Mouse (Mus musculus): ENCODE results near the gene Zfhx3. TPM values are rescaled to one million over a fixed set of nuclear protein-coding genes. Genes with fewer than 3 reads are reported as not detected.

The Zfhx3 gene
- total RNA-seq, 1 experiment from 2014 or later, result 2.3 TPM

GRCm38 (mm10) chr8:108188044-108188443, 245.6 kb downstream of the Zfhx3 start:
- no peak for ATAC-seq (replicated peaks; ENCODE audit: insufficient number of reproducible peaks, low FRiP score, low TSS enrichment, poor library complexity, severe bottlenecking)

DNA sequence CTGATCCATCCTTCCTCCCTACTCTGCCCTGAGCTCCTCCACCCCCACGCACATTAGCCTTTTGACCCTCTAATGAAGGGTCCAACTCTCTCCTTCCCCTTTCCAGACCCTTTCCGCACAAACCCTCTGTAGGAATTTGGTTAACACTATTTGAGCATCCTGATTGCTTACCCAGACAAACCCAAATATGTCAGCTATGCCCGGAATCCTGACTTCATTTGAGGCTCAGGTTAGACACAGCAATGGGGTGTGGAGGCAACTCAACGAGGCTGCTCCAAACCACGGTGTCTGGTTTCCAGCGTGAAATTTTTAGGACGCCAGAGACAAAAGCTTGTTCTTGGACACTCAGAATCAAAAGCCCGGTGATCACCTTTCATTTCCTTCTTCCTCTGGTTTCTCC, 252.1 kb downstream of the Zfhx3 start:
- ATAC-seq (replicated peaks; ENCODE audit: insufficient number of reproducible peaks, low FRiP score, low TSS enrichment, poor library complexity, severe bottlenecking), result no peak

DNA sequence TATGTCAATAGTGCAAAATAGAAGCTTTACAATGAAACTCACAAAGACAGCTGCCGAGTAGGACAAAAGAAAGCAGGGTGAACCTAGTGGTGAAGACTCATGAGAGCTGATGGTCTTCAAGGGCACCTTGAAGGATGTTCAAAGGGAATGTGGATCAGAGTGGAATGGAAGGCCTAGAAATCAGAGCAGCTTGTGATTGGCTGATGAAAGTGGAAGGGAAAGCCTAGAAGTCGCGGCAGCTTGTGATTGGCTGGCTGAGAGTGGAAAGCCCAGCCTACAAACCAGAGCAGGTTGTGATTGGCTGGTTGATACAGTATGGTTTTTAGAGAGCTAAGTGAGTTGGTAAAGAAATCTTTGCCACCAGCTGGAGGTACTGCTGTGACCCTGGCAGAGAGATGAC, 272.6 kb downstream of the Zfhx3 start:
- no peak for ATAC-seq (replicated peaks; ENCODE audit: insufficient number of reproducible peaks, low FRiP score, low TSS enrichment, poor library complexity, severe bottlenecking)

GRCm38 (mm10) chr8:108218171-108218840, 275.9 kb downstream of the Zfhx3 start:
- ATAC-seq (replicated peaks; ENCODE audit: insufficient number of reproducible peaks, low FRiP score, low TSS enrichment, poor library complexity, severe bottlenecking), result no peak

DNA sequence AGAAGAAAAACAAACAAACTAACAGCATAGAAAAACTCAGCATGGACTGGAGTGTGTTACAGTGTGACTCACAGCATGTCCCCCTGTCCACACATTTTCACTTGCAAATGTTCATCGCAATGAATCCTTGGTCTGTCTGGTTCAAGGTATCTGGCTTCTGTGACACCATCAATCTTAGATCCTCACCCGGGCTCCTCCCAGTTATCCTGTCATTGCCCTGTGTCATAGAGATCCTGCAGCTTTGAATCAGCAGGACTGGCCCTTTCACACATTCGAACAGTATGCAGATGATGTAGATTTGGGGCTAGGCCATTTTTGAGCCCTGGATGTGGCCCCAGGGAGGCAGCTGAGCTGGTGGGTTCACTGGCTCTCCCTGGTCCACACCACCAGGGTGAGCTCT, 278.1 kb downstream of the Zfhx3 start:
- no peak for ATAC-seq (replicated peaks; ENCODE audit: insufficient number of reproducible peaks, low FRiP score, low TSS enrichment, poor library complexity, severe bottlenecking)

- ATAC-seq (replicated peaks; ENCODE audit: insufficient number of reproducible peaks, low FRiP score, low TSS enrichment, poor library complexity, severe bottlenecking), result no peak
Observed at GRCm38 (mm10) chr8:108222091-108222490, 279.6 kb downstream of the Zfhx3 start.

DNA sequence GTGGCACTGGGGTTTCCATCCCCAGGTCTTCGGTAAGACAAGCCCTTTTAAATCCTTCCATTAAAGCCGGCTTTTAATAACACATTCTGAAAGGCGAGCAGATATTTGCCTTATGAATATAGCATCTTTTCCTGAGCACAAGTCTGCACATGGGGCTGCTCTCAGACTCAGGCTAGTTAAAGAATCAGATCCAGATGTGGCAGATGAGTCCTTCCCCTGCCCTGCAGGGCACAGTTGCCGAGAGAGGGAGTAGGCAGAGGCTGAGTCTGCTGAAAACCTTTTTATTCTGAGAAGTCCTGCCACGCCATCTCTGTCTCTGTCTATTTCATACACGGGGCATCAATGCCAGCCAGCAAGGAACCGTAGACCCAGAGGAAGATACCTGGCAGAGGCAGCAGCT, 289.9 kb downstream of the Zfhx3 start:
- ATAC-seq (replicated peaks; ENCODE audit: insufficient number of reproducible peaks, low FRiP score, low TSS enrichment, poor library complexity, severe bottlenecking), result no peak

GRCm38 (mm10) chr8:108234481-108234880, 292.0 kb downstream of the Zfhx3 start:
- ATAC-seq (replicated peaks; ENCODE audit: insufficient number of reproducible peaks, low FRiP score, low TSS enrichment, poor library complexity, severe bottlenecking), result no peak

DNA sequence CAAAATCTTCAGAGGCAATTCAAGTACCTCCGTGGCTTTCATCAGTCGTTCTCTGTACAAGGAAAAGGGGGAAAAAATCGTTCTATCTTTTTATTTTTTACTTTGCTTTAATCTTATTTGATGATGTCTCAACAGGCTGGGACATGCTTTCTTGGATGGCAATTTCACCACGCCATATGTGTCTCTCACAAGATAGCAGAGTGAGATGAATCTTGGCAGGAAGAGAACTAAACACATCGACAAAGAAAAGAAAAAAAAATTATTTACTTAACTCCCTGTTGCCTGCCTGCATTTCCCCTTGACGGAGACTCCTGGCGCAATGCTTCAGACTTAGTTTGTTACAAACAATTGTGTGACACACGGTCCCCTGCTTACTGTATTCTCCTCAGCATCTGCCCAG, 294.3 kb downstream of the Zfhx3 start:
- ATAC-seq (replicated peaks; ENCODE audit: insufficient number of reproducible peaks, low FRiP score, low TSS enrichment, poor library complexity, severe bottlenecking), result no peak

DNA sequence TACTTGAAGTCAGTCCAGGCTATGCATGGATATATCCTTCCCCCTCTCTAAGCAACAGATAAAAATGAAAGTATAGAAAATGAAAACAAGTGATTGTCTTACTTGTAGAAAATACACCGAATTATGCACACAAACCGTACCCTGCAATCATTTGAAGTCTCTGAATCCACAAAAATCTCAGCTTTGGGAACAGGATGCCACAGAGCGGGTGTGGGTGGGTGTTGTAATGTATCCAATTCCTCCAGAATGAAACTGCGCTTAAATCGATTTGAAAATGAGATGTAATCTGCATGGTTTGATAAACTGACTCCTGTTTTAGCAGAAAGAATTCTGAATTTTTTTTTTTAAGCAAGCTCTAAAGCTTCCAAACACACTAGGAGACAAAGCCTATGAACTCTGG, 297.1 kb downstream of the Zfhx3 start:
- no peak for ATAC-seq (replicated peaks; ENCODE audit: insufficient number of reproducible peaks, low FRiP score, low TSS enrichment, poor library complexity, severe bottlenecking)

GRCm38 (mm10) chr8:108241041-108241690, 298.7 kb downstream of the Zfhx3 start:
- ATAC-seq (replicated peaks; ENCODE audit: insufficient number of reproducible peaks, low FRiP score, low TSS enrichment, poor library complexity, severe bottlenecking), result no peak

DNA sequence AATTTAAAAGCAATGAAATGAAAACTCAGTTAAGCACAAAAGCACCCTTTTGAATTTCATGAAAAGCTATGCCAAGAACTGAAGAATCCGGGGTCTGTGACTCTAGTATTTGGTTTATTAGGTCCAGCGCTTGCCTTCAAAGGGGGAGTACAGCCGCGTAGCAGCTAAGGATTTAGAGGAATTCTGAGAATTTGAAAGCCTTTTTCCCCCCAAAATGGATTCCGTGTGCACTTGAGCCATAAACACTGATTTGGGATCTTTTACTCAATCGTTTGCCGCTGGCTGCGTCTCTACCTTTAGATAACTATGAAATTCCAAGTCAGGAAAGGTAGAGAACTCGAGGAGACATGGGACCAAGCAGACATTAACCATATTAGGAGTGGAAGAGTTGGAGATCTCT, 300.8 kb downstream of the Zfhx3 start:
- no peak for ATAC-seq (replicated peaks; ENCODE audit: insufficient number of reproducible peaks, low FRiP score, low TSS enrichment, poor library complexity, severe bottlenecking)

GRCm38 (mm10) chr8:108244636-108245494, 302.4 kb downstream of the Zfhx3 start:
- ATAC-seq (replicated peaks; ENCODE audit: insufficient number of reproducible peaks, low FRiP score, low TSS enrichment, poor library complexity, severe bottlenecking), result no peak

DNA sequence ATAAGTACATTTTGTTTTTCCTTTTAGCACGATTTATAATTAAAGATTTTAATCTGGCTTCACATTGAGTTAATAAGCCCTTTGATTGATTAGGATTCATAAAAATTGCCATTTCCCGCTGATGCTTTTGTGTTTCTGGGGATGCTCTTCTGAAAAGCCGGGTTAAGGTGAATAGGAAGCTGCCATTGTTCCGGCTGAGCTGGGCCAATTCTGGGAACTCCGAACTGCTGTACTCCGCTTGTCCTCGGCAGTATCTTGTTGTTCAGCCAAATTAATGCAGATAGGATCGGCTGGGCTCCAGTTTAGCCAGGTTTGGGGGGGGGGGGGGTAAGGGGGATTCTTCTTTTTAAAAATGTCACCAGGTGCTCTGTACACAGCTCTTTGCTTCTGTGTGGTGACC, 303.1 kb downstream of the Zfhx3 start:
- no peak for ATAC-seq (replicated peaks; ENCODE audit: insufficient number of reproducible peaks, low FRiP score, low TSS enrichment, poor library complexity, severe bottlenecking)

- no peak for ATAC-seq (replicated peaks; ENCODE audit: insufficient number of reproducible peaks, low FRiP score, low TSS enrichment, poor library complexity, severe bottlenecking)
Observed at GRCm38 (mm10) chr8:108246035-108246933, 303.8 kb downstream of the Zfhx3 start.

DNA sequence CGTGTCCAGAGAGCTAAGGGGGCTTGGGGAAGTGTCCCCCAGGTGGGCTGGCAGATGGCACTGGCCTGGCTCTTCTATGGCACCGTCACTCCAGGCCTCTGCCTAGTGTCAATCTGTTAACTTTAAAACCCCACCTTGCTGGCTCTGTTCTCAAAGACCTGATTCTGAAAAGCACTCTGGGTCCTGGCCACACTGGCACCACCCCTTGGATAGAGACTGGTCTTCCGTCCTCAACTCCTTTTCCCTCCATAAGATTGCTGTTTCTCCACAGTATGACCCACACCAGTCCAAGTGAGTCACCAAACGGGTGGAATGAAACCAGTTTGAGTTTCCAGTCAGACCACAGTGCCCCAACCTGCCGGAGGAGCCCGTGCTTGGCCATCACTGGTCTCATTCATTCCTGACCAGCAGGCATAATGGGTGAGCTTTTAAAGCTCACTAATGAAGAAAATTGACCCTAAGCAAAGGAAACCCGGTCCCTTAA, 304.5 kb downstream of the Zfhx3 start:
- no peak for ATAC-seq (replicated peaks; ENCODE audit: insufficient number of reproducible peaks, low FRiP score, low TSS enrichment, poor library complexity, severe bottlenecking)

DNA sequence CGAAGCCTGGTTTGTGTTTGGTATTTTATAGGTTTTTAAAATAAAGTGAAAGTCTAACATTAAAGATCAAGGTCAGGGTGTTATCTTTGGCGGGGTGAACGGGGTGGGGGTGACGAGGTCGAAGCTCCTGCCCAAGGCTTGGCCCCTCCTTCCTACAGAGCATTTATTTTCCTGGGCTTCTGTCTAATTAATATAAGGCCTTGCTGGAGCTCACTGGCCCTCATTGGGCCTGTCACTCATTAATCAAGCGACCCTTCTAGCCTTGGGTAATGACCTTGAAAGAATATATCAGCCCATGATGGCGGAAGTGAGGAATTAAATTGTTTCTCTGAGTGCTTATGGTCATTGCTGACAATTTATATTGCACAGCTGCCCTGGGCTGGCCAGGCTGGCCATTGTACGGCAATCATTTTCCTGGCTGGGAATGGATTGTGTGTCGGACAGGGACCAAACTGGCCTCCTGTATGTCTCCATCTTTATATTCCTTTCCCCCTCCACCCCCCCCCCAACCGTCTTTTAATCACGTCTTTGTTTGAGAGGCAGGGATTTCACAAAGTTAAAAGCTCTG, 322.2 kb downstream of the Zfhx3 start:
- no peak for ATAC-seq (replicated peaks; ENCODE audit: insufficient number of reproducible peaks, low FRiP score, low TSS enrichment, poor library complexity, severe bottlenecking)

- no peak for ATAC-seq (replicated peaks; ENCODE audit: insufficient number of reproducible peaks, low FRiP score, low TSS enrichment, poor library complexity, severe bottlenecking)
Observed at GRCm38 (mm10) chr8:108277960-108278359, 335.5 kb downstream of the Zfhx3 start.

Data from monocyte, adult 5-6 weeks (primary cell).